Mouse (Mus musculus) lung, postnatal 0 days (tissue): ENCODE data around the gene Atp10a.

ENCODE experiments used
- CTCF ChIP-seq: IDR thresholded peaks from 2 replicates; pipeline ENCODE4 v1.5.1; 2016; ENCODE audit warnings: antibody characterized with exemption, mild to moderate bottlenecking
- EP300 ChIP-seq: IDR thresholded peaks from 2 replicates; pipeline ENCODE4 v1.6.1; 2016; ENCODE audit warnings: antibody characterized with exemption, mild to moderate bottlenecking, control low read depth

GRCm38 (mm10) chr7:58709306-58709705 is 53.3 kb downstream of the Atp10a start:
- TF ChIP-seq EP300, result no peak
- TF ChIP-seq CTCF, result no peak
